Mouse (Mus musculus) gastrocnemius, postnatal 25 days (tissue): ENCODE measurements around the gene Drosha. TPM values are rescaled to one million over a fixed set of nuclear protein-coding genes. Genes with fewer than 3 reads are reported as not detected.
"Not testable (repeated sequence)": the region's sequence is repeated elsewhere in the genome, so short reads cannot be mapped to it uniquely, and the experiment has no call there.

Source experiments
- DNase-seq: peaks from one replicate; pipeline ENCODE4 v3.0.0; 2022
- total RNA-seq, 2 experiments: library from RNA; stranded (reverse); gene quantifications; 1 replicate in 1 of 2; 2 replicates in 1 of 2; pipeline ENCODE4 v1.2.3; 2021

The Drosha gene
- total RNA-seq, 2 experiments from 2014 or later = 25.7 to 29.4 TPM

- no peak for DNase-seq
Observed at GRCm38 (mm10) chr15:12885361-12885760, 60.7 kb downstream of the Drosha start.

- DNase-seq = no peak
Observed at GRCm38 (mm10) chr15:12887206-12887605, 62.6 kb downstream of the Drosha start.

- no peak for DNase-seq
Observed at GRCm38 (mm10) chr15:12888312-12888711, 63.7 kb downstream of the Drosha start.

GRCm38 (mm10) chr15:12889909-12890308, 65.3 kb downstream of the Drosha start:
- DNase-seq = no peak

- no peak for DNase-seq
Observed at GRCm38 (mm10) chr15:12895426-12895825, 70.8 kb downstream of the Drosha start.

GRCm38 (mm10) chr15:12896022-12897009, 71.7 kb downstream of the Drosha start:
- DNase-seq = no peak

- DNase-seq = no peak
Observed at GRCm38 (mm10) chr15:12897831-12898230, 73.2 kb downstream of the Drosha start.

GRCm38 (mm10) chr15:12900428-12901196, 76.0 kb downstream of the Drosha start:
- no peak for DNase-seq

- DNase-seq = no peak
Observed at GRCm38 (mm10) chr15:12901197-12901570, 76.6 kb downstream of the Drosha start.

- no peak for DNase-seq
Observed at GRCm38 (mm10) chr15:12904442-12904841, 79.8 kb downstream of the Drosha start.

GRCm38 (mm10) chr15:12907962-12908719, 83.5 kb downstream of the Drosha start:
- no peak for DNase-seq

GRCm38 (mm10) chr15:12908720-12909028, 84.1 kb downstream of the Drosha start:
- DNase-seq = no peak

GRCm38 (mm10) chr15:12909171-12909570, 84.6 kb downstream of the Drosha start:
- no peak for DNase-seq

- DNase-seq = no peak
Observed at GRCm38 (mm10) chr15:12911082-12911481, 86.5 kb downstream of the Drosha start.

GRCm38 (mm10) chr15:12916314-12916815, 91.8 kb downstream of the Drosha start:
- no peak for DNase-seq

- not testable (repeated sequence) for DNase-seq
Observed at GRCm38 (mm10) chr15:12919326-12919966, 94.8 kb downstream of the Drosha start.

- DNase-seq = no peak
Observed at GRCm38 (mm10) chr15:12919967-12920870, 95.6 kb downstream of the Drosha start.

GRCm38 (mm10) chr15:12921901-12922300, 97.3 kb downstream of the Drosha start:
- no peak for DNase-seq

GRCm38 (mm10) chr15:12923826-12924225, 99.2 kb downstream of the Drosha start:
- DNase-seq = no peak

- DNase-seq = no peak
Observed at GRCm38 (mm10) chr15:12931481-12931880, 106.9 kb downstream of the Drosha start.
